Mouse (Mus musculus) cerebellum, adult 18-20 months (tissue): Measurements from ENCODE around the gene Tuba4a.
"Not testable (repeated sequence)": the region's sequence is repeated elsewhere in the genome, so short reads cannot be mapped to it uniquely, and the experiment has no call there.

Source experiments
- DNase-seq, 2 experiments: peaks; one replicate each; pipeline ENCODE4 v3.0.0; 2021

The Tuba4a gene

DNA sequence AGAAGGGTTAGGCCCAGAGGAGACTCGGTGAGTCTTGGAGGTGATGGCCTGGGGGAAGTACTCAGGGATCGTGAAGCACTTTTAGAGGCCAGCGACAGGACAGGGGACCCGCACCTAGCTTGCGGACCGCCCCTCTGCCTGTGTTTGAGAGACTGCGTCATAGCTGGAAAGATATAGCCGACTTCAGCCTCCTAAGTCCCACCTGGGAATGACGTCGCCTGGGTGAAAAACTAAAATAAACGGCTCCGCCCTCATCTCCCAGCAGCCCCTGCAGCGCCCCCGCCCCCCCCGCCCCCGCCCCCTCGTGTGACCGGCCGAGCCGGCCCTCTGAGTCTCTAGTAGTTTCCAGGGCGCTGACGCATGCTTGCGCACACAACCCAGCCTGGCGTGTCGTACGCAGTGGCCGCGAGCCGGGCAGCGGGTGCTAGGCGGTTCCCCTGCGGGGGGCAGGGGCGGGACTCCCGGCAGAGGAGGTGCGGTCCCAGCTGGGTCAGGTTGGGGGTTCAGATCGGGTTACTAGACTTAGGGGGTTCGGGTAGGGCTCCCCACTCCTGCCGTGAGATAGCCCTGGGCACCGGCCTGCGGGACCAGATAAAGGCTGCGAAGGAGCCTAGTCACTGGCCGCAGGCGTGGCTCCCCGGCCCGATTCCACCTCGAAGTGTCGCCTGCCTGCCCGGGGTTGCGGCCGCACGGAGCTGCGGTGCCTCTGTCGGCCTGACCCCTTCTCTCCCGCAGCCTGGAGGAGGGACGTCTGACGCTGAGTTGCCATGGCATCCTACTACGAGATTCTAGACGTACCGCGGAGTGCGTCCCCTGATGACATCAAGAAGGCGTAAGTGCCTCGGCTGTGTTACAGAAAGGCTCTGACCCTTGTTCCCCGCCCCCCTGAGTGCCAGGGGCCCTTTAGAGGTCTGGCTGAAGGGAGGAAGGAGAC, 16.7 kb upstream of the Tuba4a start, which contains the start of gene Dnajb2:
TSS of gene Dnajb2 (plus strand) at position 290 of the 934 bp plus-strand sequence.
- DNase-seq: peak; percentile 91 to 93

DNA sequence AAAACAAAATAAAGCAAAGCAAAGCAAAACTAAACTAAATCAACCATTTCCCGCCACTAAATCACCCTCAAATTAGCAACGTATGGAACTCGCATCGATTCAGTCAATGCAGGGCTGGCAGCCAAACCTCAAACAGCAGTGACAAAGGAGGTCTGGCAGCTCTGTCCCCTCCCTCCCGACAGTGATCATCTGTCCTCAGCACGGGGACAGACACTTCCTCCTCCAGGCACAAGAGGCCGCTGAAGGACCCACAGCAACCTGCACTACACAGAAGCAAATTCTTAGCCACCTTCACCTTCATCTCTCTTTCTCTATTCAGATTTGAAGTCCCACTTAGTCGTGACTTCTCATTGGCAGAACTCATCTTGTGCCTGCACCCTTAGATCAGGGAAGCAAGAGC, 14.9 kb upstream of the Tuba4a start:
- DNase-seq: peak; percentile 84 to 90

DNA sequence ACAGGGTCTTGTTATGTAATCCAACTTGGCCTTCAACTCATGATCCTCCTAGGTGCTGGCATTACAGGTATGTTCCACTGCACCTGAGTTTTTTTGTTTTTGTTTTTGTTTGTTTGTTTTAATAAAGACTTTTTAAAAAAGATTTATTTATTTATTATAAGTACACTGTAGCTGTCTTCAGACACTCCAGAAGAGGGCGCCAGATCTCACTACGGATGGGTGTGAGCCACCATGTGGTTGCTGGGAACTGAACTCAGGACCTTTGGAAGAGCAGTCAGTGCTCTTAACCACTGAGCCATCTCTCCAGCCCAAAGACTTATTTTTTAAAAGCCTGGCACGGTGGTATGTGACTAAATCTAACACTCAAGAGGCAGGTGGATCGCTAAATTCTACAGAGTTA, 12.8 kb upstream of the Tuba4a start:
- DNase-seq: not testable (repeated sequence)

DNA sequence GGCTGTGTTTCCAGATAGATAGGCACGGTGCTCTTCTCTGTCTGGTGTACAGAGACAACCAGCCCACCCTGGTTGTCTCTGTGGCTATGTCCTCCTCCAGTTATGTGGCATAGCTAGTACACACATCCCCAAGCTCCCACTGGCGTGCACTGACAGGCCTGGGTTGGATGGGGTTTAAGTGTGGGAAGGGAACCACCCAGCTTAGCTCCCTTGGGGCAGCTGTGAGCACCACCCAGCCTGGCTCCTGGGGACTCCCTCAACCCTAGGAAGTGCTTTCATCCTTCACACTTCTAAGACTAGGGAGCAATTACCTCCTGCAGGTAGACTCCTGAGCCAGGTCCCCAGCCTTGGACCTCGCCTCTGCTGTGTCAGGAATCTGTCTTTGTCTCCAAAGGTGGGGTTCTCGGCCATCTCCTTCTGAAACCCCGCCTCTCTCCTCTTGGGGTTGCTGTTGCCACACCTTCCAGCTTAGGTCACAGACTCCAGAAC, 12.0 kb upstream of the Tuba4a start, which contains the start of gene A630095N17Rik:
TSS of gene A630095N17Rik (minus strand) at position 439 of the 489 bp plus-strand sequence.
- DNase-seq: peak in 1 of 2 experiments; percentile 3

DNA sequence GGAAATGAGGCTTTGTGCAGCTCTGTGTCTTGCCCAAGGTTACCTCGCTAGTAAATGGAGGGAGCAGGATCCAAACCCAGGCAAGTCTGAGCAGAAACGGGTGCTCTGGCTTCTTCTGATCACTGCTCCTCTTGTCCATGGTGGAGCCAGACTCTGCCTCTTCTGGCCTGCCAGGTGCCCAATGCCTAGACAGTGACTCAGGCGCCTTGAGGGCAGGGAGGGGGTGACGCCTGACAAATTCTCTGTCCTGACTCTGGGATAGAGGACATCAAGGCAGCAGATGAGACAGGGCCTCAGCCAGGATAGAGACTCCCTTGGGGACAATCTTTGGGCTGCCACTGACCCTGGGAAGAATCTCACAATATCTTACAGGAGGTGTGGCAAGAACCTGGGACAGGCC, 11.6 kb upstream of the Tuba4a start:
- DNase-seq: no peak

DNA sequence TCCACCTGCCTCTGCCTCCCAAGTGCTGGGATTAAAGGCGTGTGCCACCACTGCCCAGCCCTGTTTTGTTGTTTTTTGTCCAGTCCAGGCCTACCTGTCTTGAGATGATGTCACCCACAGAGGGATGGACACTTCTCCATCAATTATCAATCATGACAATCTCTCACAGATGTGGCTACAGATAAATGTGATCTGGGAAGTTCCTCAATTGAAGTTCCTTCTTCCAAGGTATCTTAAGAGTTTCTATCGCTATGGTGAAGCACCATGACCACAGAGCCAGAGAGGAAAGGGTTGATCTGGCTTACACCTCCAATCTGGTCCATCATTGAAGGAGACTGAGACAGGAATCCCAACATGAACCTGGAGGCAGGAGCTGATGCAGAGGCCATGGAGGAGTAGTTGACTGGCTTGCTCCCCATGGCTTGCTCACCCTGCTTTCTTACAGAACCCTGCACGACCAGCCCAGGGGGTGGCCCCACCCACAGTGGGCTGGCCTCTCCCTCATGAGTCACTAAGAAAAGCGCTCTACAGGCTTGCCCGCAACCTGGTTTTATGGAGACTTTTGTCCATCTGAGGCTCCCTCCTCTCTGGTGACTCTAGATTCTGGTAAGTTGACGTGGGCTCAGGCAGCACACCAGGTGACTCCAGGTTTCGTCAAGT, 10.8 kb upstream of the Tuba4a start:
- no peak for DNase-seq

DNA sequence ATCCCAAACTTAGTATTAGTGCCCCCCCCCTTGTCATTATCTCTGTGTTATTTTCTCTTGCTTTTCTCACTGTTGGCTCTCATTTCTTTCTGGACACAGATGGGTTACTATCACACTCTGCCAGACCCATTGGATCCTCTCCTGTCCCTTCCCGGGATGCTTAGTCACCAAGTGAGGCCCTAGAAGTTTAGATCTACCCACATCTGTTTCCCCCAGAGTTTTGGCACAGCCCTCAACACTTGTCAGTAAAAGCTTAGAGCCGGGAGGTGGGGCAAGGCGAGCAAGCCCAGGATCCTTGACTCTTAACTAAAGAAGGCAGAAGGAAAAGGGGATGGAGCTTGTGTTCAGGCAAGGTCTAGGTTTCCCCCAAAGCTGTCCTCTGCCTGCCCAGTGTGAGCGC, 9.5 kb upstream of the Tuba4a start:
- no peak for DNase-seq

DNA sequence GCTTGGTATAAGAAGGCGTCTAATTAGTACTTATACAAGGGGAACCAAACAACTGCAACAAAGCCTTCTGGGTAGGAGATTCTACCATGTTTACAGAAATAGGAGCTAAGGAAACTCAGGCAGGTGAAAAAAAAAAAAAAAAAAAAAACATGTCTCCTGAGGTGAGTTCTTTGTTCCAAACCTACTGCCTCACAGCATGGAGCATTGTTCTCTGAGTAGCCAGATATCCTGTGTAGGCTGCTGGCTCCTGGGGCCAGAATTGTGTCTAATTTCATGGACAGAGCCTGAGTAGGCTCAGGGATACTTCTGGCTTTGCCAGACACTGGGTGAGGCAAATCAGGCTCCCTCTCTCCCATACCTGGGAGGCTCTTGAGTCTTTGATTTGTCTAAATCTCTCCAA, 8.0 kb upstream of the Tuba4a start:
- DNase-seq: no peak

DNA sequence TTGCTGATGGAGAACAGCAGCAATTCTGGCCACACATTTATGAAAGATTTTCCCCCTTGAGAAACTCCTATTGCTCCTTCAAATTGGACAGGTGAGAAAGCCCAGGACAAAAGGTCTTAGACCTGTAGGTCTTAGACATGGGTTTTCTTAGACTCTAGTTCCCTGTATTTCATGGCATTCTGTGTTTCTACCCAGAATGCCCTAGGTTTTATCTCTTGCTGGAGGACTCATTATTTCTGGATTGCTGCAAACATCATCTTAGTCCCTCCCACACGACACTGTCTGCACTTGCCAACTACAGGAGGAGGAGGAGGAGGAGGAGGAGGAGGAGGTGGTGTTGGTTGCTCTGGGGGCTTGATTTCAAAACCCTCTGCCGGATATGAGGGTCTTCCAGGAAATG, 6.5 kb upstream of the Tuba4a start:
- DNase-seq: no peak

DNA sequence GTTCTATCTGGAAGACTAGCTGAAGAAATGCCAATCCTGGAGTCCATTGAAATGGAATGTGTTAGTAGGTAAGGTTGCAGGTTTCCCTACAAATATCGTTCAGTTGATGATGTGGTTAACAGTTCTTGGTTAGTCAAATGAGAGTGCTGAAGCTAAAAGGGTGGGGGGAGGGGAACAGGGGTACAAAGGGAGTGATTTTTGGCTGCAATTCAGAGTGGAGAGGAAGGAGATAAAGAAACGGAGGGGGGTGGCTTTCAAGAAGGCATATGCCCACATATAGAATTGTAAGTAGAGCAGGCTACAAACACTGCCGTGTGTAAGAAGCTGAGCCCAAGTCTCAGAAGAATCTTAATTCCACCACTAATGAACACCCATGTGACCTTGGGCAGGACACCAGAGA, 5.8 kb upstream of the Tuba4a start:
- DNase-seq: no peak

DNA sequence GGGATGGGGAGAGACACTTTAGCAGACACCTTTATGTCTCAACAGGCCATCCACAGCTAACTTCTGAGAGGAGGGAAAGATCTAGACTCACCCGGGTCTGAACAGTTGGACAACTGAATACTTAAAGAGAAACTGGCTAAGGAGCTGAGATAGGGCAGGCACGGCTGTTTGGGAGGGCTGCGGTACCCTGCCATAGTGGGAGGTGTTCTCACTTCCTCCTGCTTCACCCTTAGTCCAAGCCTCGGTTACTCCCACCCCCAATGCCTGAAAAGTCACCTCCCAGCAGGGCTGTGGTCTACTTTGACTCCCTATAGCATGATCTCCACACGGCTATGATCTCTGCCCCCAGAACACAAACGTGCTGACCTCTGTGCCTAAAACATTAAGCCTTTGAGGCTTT, 3.9 kb upstream of the Tuba4a start:
- no peak for DNase-seq

DNA sequence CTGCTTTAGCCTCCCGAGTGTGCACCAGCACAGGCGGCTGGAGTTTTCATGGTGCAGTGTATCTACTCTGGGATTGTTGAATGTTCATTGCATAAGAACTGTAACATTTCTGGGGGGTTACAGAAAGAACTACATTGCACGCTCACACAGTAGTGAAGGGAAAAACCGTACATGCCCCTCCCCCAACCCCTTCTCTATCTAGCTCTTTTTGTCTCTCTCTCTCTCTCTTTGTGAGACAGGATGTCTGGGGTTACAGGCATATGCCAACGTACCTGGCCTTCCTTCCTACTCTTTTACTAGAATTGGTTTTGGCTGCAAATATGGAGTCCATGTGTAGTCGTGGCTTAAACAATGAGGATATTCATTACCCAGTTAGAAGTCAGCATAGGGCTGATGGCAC, 3.3 kb upstream of the Tuba4a start:
- DNase-seq: no peak

DNA sequence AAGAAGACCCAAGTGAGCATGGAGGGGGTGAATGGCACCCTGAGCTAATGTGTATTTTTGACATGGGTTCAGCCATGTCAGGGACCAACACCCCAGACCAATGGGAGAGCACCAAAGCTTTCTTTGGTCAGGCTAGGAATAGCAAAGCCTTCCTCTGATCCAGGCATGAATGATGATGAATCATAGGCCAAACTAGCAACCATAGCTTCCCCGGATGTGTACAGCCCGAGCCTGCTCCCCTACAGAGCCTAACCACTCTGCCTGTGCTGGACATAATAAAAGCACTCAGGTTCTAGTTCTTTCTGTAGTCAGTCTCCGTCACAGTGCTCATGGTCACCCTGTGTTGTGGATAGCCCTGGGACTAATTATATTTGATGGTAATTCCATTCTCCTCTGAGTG, 1.9 kb upstream of the Tuba4a start:
- no peak for DNase-seq

DNA sequence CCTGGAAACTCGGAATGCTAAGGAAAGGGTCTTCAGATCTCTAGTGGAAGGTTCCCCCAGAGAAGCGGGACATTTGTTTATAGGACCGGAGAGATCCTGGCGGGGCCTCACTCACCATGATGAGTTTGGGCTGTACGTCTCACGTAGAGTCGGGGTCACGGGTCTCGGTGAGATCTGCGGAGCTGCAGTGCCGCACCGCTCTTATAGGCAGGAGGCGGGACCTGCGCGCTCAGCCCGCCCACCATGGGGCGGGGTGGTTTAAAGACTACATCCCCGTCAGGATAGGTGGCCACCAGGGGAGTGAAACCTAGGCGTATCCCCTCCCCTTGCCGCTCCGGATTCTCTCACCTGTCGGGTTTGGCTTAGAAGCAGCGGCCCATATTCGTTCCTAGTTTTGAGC, 587 bp downstream of the Tuba4a start:
- peak; percentile 96 to 97 for DNase-seq

DNA sequence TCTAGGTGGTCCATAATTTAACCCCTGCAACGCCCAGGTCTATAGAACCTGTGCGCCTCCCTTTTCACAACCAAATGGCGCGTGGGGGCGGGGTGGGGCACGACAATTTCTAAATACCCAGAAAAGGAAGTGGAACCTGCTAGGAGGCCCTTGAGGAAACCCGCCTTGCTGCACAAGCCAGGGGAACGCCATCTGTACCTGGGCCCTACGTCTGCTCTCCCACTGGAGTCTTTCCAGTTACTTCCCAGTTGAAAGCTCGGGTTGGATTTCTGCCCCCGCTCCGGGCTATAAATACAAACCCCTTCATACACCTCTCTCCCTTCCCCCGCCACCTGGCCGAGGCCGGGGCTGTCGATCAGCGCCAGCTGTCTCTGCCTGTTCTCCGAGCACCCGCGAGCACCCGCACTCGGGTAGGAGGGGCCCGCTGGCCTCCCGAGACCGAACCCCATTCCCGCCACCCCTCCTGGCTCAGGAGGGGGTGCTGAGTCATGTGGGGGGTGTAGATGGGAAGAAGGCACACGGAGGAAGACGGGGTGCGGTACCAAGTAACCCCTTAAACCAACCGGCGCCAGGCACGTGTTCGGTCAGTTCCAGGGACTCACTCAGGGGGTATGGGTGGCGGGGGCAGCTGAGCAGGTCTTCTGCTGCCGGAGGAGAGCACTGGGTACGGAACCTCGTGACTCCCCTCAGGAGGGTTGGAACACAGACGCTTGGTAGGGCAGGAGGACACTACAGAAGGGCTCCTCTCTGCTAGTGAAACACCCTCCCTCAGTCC, 1.3 kb downstream of the Tuba4a start:
- DNase-seq: peak; percentile 91 to 95

DNA sequence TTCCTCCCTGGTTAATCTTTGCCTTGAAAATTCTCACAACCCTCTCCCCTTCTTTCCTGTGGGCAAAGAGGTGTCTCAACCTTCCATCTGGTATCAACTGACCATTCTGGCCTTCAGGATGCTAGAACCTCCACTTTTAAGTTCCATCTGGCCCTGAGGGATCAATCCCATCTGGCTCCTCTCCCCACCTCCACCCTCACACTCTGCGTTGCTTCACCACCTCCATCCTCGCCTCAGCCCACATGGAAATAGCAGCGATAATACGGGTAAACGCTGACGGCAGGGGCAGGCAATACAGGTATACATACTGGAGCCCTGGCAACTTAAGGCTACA, 1.8 kb downstream of the Tuba4a start:
- DNase-seq: peak in 1 of 2 experiments; percentile 66

DNA sequence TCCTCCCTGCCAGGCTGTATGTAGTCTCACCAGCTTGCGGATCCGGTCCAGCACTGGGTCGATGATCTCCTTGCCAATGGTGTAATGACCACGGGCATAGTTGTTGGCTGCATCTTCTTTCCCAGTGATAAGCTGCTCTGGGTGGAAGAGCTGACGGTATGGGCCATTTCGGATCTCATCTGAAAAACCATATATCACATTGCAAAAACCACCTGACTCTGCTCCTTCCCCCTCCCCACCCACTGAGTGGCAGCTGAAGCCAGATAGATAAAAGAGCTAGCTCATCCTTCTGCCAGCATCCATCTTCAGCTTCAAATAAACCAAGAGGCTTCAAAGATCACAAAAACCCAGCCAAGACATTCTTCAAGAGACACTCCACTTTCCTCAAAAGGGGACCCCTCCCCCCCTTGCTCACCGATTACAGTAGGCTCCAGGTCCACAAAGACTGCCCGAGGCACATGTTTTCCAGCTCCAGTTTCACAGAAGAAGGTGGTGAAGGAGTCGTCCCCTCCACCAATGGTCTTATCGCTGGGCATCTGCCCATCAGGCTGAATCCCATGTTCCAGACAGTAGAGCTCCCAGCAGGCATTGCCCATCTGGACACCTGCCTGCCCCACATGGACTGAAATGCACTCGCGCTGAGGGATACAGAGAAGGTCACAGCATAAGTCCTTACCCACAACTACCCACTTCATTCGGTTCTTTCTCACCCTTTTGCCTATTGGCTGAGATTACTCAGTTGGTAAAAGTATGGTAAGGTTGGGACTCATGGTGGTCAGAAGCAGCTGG, 2.7 kb downstream of the Tuba4a start:
- DNase-seq: peak; percentile 61 to 65

DNA sequence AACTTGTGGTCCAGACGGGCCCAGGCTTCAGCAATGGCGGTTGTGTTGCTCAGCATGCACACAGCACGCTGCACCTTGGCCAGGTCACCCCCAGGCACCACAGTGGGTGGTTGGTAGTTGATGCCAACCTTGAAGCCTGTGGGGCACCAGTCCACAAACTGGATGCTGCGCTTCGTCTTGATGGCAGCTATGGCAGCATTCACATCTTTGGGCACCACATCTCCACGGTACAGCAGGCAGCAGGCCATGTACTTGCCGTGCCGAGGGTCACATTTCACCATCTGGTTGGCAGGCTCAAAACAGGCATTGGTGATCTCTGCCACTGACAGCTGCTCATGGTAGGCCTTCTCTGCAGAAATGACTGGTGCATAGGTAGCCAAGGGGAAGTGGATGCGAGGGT, 3.9 kb downstream of the Tuba4a start:
- DNase-seq: peak in 1 of 2 experiments; percentile 27

DNA sequence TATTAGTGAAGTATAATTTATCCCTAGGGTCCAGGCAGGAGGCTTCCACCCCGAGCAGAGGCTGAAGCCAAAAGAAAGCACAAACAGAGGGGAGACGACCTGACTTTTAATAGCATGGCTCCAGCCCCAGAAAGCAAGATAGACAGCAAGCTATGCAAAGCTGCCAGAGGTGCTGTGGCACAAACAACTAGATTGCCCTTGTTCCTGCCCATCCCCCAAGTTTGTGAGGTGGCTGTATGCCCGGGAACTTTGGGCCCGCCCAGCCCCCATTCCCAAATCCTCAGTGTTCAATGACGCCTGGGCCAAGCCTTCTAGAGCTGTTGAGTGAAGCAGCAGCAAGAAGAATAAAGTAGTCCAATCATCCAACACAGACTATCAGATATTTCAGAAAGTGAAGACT, 4.8 kb downstream of the Tuba4a start:
- peak; percentile 35 to 49 for DNase-seq

DNA sequence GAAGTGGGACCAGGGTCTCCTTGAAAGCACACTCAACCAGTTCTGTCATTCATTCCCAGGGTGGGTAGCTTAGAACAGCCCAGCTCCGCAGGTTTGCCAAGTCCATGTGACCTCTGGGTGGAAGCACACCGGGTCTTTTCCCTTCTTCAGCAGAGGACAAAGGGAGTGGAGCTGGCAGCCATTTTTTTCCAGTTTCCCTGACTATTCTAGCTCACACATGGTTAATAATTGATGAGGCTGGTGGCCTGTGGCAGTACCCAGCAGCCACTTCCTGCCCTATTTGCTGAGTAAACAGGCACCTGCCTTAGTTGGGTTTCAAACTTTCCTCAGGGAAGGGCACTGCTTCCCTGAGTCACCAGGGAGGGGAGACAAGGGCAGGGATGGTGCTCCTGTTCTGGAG, 5.2 kb downstream of the Tuba4a start:
- peak in 1 of 2 experiments; percentile 19 for DNase-seq

DNA sequence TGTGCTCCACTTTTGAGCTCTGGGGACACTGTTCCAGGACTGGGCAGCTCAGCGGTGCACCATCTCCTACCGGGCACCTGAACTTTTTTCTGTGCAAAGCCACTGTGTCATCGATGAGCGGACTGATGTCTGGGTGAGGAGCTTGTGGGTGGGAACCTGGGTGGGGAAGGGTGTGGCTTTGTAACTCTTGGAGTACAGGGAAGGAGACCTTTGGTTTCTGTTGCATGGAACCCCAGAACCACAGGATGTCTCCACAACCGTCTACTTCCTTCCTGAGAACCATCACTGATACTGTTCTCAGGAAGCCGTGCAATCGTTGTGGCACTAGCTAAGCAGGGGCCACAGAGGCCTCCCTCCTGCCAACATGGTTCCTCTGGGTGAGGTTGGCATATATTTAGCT, 6.6 kb downstream of the Tuba4a start:
- no peak for DNase-seq

DNA sequence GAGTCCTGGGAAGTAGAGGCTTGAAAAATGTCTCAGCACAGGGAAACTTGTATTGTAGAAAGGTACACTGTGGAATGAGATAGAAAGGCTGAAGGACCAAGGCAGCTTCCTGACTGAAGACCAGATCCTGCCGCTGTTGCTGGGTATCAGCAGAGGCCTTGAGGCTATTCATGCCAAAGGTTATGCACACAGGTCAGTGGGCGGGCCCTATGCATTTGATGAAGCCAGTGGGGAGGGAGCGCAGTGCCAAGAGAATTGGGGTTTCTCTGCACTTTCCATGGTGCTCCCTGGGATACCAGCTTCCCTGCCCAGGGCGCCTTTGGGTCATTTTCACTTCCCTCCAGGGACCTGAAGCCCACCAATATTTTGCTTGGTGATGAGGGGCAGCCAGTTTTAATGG, 7.1 kb downstream of the Tuba4a start:
- no peak for DNase-seq
